Mouse (Mus musculus) CH12.LX (cell line): ENCODE data around the gene Mmp15.

Experiments used
- CTCF ChIP-seq, 2 experiments: IDR thresholded peaks in 1 of 2; conservative IDR thresholded peaks in 1 of 2; 2 replicates each; pipeline ENCODE4 v1.5.1; 2011 to 2012; ENCODE audit warnings: low read depth in 2 of 2, low read length in 2 of 2, improper control_type of control experiment in 1 of 2, inconsistent platforms in 1 of 2, mild to moderate bottlenecking in 1 of 2, moderate library complexity in 1 of 2
- E2F4 ChIP-seq: IDR thresholded peaks from 2 replicates; pipeline ENCODE4 v1.6.1; 2011; ENCODE audit warnings: low read depth, low read length, improper control_type of control experiment; ENCODE audit not compliant: insufficient replicate concordance
- ELF1 ChIP-seq: IDR thresholded peaks from 2 replicates; pipeline ENCODE4 v1.6.1; 2014; ENCODE audit warnings: low read depth, mild to moderate bottlenecking, inconsistent platforms, low read length, improper control_type of control experiment
- MAFK ChIP-seq: IDR thresholded peaks from 2 replicates; pipeline ENCODE4 v1.6.1; 2011; ENCODE audit warnings: low read length, improper control_type of control experiment; ENCODE audit not compliant: insufficient replicate concordance
- MAX ChIP-seq: IDR thresholded peaks from 2 replicates; pipeline ENCODE4 v1.6.1; 2011; ENCODE audit warnings: low read length, improper control_type of control experiment
- MEF2A ChIP-seq: IDR thresholded peaks from 2 replicates; pipeline ENCODE4 v1.6.1; 2014; ENCODE audit warnings: low read depth, mild to moderate bottlenecking, inconsistent platforms, low read length, improper control_type of control experiment, borderline replicate concordance
- MXI1 ChIP-seq: IDR thresholded peaks from 2 replicates; pipeline ENCODE4 v1.6.1; 2011; ENCODE audit warnings: mild to moderate bottlenecking, low read depth, low read length, improper control_type of control experiment
- PAX5 ChIP-seq: IDR thresholded peaks from 2 replicates; pipeline ENCODE4 v1.6.1; 2012; ENCODE audit warnings: low read length, inconsistent platforms, mixed read lengths
- POLR2A ChIP-seq: IDR thresholded peaks from 2 replicates; pipeline ENCODE4 v1.6.1; 2011; ENCODE audit warnings: low read depth, mild to moderate bottlenecking, improper control_type of control experiment, low read length
- USF2 ChIP-seq: conservative IDR thresholded peaks from 2 replicates; pipeline ENCODE4 v1.6.1; 2011; ENCODE audit warnings: low read depth, low read length, improper control_type of control experiment
- ZKSCAN1 ChIP-seq: IDR thresholded peaks from 2 replicates; pipeline ENCODE4 v1.6.1; 2012; ENCODE audit warnings: low read depth, inconsistent platforms, low read length, improper control_type of control experiment, borderline replicate concordance

GRCm38 (mm10) chr8:95377863-95378291 is 25.8 kb downstream of the Mmp15 start:
- no peak for TF ChIP-seq USF2
- TF ChIP-seq MXI1: no peak
- no peak for TF ChIP-seq MAFK
- TF ChIP-seq E2F4: no peak
- no peak for TF ChIP-seq CTCF (conservative IDR thresholded peaks at IDR 0.05 in 1 of 2, IDR thresholded peaks at IDR 0.05 in 1 of 2; ENCODE audit: low read depth in 2 of 2, low read length in 2 of 2)
- no peak for TF ChIP-seq MAX
- no peak for TF ChIP-seq ELF1
- TF ChIP-seq POLR2A: no peak
- TF ChIP-seq ZKSCAN1: no peak
- TF ChIP-seq MEF2A: no peak
- TF ChIP-seq PAX5: no peak
